Mouse (Mus musculus) R1 (cell line): ENCODE results near the gene Adpgk.

Experiments
- DNase-seq: peaks from one replicate; pipeline ENCODE4 v3.0.0-alpha.2; 2018; ENCODE audit warnings: low read depth, low spot score

Gene Adpgk

DNA sequence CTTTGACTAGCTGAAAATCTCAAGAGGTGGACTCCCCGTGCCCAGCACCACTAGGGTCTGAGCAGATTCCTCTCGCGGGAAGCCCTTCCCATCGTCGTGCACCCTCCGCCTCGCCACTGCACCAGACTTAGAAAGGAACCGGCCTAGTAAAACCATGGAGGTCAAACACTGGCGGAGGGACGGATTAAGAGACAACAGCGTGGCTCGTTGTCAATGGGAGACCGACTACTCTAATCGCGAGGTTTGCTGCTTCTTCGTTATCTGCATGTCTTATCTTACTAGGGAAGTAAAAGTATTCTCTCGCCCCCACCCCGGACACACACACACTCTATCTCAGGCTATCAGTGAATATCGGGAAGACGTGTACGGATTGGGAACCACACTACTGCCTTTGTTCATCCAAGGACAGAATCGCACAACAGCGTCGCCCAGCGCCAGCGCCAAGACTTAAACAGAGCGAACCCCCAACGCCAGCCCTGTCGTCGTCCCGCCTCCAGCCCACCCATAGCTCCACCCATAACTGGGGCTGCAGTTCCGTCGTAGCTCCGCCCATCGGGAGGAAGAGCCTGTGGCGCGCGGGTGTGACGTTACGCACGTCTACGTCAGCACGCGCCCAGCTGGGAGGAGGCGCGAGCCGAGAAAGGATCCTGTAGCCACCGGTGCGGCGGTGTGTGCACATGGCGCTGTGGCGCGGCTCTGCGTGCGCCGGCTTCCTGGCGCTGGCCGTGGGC is at the start of gene Adpgk:
TSS of gene Adpgk (plus strand) at position 602 of the 731 bp plus-strand sequence.
- DNase-seq: peak; percentile 98

DNA sequence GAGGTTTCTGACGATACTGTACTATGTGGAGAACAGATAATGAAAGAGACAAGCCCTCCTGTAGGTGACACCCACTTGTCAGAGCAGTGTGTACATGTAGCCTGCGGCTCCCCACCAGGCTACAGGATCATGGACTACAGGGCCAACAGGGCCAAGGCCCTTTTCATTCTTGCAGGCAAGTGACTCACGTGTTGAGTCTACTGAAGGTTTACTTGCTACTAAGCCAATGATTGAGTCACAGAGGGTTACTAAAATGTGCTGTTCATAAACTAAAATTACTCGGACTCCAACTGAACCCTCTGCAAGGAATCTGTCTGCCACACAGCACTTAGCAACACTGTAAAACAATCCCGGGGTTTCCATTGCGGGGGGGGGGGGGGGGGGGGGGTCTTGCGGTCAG is 46.2 kb upstream of the Adpgk start:
- DNase-seq: no peak

DNA sequence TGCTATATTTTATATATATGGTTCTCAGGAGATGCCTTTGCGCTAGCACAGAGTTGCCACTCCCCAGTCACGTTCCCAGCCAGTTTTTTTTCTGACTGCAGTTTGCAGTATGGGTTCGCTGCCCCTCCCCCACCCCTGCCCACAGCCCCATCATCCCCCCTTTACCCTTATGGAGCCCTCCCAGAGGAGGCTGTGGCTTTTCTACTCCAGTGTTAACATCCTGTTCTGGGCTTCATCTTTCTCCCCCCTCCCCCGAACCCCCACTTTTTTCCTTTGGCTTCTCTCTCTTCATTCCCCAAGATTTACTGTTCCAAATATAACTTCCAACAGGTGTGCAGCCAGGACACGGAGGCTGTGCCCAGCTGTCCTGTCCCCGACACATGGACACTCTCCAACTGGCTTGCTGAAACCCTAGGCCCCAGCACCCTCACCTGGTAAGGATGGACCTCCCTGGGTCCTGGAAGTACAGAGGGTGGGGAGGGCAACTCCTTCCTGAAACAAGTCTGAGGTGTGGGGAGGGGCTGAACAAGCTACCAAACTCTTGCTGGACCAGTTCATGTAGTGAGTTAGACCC is 44.8 kb upstream of the Adpgk start:
- DNase-seq: no peak

DNA sequence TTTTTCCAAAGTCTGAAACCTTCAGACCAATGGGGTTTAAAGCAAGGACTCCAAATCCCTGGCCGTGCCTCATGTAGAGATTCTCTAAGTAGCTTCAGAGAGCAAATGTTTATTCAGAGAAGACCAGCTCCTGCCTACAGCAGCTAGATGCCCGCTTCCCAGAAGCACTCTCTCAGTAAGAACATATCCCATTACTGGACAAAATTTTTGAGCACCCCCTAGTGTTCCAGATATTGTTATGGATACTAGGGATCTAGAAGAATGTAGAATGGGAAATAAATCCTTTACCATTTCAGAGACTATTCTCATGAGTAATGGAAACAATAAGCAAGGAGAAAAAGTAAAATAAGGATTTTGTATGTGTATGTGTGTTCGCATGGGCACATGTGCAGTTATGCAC is 42.0 kb upstream of the Adpgk start:
- DNase-seq: no peak

DNA sequence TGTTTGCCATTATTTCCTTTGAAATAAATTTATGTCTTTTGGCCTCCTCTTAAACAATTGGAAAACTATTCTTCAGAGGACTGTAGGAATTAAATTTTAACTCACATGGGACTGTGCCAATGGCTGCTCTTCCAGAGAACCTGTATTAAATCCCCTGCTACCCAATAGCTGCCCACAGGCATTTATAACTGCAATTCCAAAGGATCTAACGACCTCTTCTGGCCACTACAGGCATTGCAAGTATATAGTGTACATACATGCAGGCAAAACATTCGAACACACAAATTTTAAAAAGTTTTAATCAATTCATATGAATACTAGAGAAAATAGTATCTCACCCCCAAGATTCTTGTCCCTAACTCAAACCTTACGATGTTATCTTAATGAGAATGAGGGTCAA is 41.1 kb upstream of the Adpgk start:
- peak; percentile 49 for DNase-seq

DNA sequence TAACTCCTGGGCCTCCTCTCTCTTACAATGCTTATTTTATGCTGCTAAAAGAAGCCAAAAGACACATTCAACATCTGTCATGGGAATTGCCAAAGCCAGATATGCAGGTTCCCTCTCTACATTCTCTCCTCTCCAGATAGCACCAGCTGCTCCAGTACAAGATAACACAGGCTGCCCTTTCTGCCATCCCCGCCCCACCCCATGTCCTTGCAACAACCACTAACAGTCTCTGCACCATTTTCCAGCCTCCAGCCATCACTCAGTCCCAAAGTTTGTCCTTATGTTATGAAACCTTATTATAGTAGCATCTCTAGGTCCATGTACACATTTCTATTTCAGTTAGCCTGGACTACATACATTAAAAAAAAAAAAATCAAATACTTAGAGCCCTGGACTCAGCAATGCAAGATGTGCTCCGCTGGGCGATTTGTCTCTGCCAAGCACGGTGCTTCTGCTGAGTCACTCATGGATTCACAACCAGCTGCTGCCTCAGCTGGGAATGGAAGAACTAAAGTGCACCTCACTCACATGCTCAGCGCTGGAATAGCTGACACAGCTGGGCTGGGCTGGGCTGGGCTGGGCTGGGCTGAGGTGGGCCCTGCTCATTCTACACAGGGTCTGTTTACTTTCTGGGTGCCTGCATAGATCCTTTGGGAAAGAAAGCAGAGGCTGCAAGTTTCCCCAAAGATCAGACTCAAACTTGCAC is 36.5 kb upstream of the Adpgk start:
- no peak for DNase-seq

DNA sequence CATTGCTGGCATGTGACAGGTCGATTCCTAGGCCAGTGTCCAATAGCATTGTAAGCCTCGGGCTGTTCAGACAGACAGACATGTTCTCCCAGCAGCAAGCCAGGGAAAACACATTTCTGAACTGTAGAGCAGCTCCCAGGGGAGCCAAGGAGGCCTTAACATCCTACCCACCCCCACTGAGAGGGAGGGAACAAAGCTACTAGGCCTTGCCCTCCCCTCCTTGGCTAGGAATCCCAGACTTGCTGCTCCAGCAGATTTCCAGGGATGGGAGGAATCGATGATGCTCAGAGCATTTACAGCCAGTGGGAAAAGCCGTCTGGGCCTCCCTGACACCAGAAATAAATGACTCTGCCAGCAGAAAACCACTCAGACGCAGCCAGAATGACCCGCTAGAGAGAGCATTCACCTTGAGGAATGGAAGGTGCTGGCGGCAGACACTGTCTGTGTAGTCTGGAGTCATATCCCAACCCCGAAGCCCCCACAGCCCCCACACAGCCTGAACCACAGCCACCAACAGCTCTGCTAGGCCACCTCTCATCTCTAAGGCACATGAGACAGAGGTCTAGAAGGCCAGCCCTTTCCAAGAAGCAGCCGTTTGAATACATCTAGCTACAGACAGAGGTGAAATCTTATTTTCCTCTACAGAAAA is 31.4 kb upstream of the Adpgk start:
- DNase-seq: no peak

DNA sequence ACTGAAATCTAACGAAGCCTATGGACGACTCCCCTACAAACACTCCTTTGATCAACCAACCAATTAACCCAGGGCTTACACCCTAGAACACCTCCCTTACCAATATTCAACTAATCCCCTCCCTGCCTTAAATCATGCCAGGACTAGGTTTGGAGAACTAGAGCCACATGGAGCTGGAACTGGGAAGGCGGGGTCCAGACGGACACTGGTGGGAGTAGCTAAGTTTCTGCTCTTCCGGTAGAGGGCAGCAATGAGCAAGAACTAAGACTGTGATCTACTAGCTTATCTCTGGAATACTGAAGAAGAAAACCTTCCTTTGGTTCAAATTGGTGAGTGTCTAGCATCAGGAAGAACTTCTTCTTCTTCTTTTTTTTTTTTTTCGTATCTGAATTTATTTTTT is 25.0 kb upstream of the Adpgk start:
- DNase-seq: peak; percentile 73

DNA sequence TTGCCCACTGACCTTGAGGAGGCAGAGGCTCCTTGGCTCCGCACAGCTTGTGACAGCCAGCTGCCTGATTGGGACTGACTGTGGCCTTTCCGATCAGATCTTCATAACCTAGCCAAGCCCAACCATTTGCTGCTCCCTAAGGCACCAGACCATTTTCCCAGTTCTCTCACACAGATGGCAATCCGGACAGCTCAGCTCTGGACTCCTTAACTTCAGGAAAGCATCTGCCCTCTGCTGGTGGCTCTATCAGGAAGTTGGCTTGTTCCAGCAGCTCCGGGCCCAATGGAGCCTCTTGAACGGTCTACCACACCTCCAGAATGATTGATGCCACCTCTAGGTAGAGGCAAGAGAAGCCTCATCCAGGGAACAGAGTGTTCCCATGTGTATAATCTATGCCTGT is 21.6 kb upstream of the Adpgk start:
- DNase-seq: peak; percentile 77

DNA sequence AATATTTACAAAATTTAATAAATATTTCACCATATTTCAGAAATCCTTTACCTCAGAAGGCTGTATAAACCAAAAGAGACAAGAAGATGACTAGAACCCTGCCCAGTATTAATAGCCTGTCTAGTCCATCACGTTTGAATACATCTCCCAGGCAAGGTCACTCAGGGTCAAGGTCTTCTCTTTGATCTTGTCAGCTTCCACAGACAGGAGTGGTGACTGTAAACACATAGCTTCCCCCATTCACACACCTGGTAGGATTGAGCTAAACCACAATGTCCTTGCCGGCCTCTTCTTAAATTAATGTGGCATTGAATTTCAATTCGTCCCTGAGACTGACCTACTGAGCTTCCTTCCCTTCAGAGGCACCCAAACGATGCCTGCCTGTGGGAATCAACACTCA is 20.3 kb upstream of the Adpgk start:
- DNase-seq: no peak

DNA sequence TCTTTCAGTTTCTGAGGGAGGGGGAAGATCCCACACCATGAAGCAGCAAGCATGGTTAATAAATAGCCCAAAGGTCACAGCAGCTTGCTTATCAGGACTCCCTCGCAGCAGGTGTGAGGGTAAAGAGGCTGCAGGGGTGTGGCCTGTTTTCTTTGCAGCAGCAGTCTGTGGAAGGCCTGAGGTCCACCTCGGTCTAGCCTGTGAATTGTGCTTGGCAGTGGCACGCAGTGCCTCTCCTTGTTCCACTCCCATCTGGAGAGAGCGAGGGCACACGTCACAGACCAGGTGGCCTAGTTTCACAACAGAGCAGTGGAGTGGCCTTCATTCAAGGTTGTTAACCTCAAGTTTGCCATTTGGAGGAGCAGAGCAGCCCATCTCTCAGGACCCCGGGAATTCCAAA is 19.6 kb upstream of the Adpgk start:
- no peak for DNase-seq

DNA sequence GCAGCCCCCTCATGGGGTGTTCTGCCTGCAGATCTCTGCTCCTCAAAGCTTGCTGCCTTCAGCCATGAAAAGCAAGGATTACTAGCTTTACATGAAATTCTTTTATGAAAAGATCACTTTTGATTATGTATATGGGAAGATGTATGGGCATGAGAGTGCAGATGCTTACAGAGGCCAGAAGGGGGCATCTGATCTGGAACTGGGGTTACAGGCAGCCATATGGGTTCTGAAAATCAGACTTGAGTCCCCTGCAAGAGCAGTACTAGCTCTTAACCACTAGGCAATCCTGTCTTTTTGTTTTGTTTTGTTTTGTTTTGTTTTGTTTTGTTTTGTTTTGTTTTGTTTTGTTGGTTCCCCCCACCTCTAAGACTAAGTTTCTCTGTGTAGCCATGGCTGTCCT is 18.2 kb upstream of the Adpgk start:
- DNase-seq: peak; percentile 88

DNA sequence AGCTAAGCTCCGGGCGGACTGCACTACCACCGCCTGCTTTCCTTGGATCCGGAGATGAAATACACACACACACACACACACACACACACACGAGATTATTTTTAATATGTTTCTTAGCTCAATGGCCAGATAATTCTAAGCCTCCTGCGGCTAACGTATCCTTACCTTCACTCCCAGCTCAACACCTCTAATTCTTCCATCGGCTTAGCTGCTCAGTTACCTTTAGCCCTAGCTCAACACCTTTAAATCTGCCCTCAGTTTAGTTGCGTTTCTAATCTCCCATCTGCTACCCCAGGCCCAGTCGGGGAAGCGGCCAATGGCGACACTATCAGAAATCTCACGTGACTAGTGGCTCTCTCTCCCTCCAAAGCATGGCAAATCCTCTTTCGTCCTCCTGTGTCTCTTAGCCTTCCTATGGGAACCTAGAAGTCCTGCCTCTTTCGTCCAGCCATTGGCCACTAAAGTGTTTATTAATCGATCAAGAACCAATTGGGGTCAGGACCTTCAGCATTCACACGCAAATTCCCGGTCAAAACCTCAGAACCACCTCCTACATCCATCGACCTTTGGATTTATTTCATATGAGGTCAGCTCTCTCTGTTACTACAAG is 16.4 kb upstream of the Adpgk start:
- DNase-seq: peak; percentile 87

DNA sequence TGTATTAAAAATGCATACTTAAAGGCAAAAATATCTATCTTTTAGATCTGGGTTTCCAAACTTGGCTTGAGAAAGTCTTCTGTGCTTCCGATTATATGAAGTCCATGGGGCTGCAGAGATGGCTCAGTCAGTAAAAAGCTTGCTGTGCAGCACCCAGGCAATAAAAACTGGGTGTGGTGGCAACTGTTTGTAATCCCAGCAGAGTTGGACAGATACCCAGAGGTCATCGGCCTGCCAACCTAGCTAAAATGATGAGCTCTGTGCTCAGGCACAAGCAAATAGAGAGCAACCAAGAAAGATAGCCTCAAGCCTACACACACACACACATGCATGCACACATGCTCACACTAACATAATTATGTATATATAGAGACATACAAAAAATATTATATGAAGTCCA is 13.2 kb upstream of the Adpgk start:
- DNase-seq: no peak

DNA sequence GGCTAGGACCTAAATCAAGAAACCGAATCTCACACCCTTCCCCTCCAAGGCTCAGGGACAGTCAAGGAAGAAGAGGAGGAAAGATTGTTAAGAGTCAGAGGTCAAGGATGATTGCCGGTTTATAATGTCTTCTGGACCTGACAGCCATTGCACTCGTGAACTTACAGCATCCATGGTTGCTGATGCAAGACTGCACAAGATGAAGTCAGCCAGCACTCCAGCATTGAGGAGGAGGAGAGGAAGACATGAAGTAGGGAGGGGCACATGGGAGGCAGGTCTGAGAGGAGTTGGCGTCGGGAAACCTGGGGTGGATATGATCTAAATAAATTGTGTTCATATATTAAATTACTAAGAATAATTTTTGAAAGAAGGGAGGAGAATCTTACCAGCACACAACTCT is 12.7 kb upstream of the Adpgk start:
- DNase-seq: no peak

DNA sequence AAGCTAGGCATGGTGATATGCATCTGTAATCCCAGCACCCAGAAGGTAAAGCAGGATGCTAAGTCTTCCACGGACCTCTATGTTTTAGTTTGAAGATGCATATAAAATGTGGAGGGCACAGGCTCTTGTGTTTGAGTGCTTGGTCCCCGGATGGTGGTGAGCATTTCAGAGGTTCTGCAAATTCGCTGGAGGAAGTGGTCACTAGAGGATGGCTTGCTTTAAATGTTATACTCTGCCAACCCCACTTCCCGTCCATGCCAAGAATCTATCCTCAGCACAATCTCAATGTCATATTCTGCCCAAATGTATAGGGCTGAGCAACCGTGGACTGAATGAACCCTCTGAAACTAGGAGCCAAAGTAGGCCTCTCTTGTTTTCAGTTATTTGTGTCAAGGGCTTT is 10.5 kb upstream of the Adpgk start:
- no peak for DNase-seq

DNA sequence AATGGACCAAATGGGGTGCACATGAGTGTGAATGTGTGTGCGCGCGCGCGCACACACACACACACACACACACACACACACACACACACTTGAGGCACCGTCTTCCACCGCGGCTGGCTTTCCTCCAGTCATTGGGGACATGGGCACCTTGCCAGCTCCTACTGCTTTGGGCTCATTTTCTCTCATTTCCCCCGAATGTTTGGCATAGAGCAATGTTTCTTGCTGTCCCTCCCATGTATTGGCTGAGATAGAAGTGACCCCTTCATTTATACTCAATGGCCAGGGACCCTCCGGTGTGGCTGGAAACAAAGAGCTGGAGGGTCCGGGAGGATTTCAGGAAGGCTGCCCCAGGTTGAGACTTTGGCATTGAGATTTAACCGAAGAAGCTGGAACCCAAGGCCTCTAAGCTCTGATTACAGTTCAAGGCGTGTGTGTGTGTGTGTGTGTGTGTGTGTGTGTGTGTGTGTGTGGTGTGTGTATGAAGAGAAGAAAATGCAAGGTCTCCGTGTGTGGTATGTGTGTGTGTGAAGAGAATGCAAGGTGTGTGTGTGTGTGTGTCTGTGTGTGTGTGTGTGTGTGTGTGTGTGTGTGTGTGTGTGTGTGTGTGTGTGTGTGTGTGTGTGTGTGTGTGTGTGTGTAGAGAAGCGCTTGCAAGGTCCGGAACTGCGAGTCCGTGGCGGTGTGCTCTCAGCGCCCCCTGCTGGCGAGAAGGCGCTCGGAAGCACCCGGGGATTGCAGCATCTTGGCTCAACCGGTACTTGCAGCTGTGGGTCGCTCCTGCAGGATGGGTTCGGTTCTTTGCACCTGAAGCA is 9.3 kb upstream of the Adpgk start:
- peak; percentile 80 for DNase-seq

DNA sequence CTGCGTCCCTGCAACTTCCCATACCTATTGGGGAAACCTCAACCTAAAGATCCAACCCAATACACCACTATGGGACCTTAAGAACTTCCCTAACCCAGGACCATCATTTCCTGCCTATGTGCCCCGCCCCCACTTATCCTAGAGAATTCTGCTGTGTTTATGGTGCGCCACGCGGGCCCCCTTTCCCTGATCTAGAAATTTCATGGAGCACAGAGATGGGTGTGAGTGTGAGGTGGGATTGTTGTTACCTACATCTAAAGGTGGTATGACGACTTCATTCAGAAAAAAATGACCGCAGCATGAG is 8.7 kb upstream of the Adpgk start:
- DNase-seq: no peak

DNA sequence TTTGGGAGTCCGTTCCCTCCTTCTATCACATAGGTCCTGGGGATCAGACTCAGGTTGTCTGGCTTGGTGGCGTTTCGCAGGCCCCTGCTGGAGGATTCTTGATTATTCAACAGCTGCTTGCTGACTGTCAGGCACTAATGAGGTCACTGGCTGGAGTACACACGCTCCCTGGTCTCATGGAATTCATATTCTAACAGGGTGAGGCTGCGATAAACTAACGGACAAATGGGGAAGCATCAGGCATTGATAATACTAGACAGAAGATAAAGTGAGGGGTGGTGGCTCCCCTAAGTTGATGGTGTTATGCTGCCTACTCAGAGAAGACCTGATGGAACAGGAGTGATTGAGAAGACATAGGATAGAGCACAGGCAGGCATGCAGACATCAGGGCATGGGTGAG is 5.7 kb upstream of the Adpgk start:
- no peak for DNase-seq

DNA sequence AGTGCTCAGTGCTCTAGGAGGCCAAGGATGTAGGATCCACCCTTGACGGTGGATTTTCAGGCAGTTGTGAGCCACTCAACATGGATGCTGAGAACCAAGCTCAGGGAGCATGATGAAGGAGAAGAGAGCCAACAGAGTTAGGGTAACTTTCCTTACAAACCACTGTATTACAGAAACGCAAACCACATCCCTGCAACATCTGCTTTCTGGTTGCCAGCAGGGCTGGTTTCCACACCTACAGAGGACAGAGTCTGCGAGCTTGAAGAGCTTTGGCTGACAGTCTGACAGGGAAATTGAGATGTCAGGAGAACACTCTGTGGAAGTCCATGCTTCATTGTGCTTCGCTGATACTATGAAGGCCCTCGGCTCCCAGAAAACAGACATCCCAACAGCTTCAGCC is 3.3 kb upstream of the Adpgk start:
- DNase-seq: no peak

DNA sequence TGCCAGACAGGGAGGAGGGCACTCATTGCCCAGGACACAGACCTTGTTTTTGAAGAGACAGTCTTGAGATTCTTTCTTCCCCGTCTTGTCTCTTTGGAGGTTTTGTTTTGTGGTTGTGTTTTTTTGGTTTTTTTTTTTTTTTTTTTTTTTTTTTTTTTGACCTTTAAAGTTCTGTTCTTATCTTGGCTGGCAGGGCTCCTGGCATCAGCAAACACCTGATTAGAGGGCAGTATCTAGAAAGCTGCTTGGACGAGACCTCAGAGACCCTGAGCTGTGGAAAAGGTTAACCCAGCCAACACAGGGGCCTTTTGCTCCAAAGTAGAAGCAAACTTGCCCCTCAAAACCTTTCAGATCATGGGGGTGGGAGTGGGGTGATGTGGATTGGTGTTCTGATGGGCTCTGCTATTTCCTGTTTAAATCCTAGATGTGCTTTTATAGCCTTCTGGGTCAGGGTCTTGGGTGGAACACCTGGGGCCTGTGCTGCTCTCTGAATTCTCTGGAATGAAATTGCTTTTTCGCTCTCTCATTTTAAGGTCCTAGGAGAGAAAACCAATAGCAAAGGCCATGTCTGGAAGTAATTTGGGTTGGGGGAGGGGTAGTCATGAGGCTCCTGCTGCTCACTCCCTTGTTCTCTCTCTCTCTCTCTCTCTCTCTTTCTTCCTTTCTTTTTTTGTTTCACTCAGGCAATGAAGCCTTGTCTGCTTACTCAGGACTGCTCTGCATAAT is 2.5 kb upstream of the Adpgk start:
- DNase-seq: no peak
